Mouse (Mus musculus) heart, adult 11 months (tissue): ENCODE measurements around the gene Mical1.

Source experiments
- DNase-seq: peaks from one replicate; pipeline ENCODE4 v3.0.0; 2022

Mical1 gene

DNA sequence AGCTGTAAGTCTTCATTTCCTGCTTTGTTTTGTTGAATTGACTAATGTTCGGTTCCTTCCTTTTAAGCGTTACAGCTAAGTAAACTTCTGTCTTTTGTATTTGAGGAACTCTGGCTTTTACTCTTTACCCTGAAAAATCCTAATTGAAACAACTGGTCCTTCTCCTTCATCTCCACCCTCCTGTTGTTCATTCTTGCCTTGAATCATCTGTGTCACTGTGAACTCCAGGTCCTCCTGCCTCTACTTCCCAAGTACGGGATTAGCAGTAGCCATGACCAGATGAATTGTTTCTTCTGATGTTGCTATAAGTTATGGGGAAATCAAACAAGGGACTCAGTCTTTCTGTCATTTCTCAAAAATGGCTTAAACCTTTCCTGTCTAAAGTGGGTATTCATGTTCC lies 47.3 kb downstream of the Mical1 start:
- peak; percentile 59 for DNase-seq

DNA sequence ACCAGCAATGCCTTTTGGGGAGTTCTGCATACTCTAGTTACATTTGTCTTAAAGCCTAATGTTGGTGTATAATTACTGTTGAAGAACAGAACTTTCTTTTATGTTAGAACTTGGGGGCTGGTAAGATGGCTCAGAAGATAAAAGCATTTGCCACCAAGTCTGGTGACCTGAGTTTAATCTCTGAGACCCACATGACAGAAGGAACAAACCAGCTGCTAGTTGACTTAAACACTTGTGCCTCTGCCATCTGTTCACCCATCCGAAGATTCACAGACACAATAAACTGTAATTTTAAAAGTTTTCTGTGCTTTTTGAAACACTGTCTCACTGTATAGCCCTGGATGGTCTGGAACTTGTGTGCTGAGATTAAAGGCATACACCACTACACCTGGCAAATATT lies 49.6 kb downstream of the Mical1 start:
- peak; percentile 23 for DNase-seq

DNA sequence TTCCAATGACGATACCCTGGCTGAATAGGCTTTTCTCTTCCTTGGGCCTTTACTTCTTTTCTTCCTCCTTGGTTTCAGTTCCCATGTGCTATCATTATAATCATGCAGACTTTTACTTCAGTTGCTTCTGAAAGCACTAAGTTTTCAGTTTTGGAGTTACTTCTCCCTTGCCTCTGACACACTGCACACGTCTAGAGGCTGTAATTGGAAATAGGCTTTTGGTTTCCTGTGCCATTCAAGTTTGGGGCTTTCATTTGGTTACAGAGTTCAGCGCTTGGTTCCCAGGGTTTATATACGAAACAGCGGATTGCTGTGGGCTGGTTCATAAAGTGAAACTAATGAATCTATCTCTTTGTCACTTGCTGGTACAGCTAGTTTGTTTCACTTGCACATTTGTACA lies 53.9 kb downstream of the Mical1 start:
- no peak for DNase-seq

DNA sequence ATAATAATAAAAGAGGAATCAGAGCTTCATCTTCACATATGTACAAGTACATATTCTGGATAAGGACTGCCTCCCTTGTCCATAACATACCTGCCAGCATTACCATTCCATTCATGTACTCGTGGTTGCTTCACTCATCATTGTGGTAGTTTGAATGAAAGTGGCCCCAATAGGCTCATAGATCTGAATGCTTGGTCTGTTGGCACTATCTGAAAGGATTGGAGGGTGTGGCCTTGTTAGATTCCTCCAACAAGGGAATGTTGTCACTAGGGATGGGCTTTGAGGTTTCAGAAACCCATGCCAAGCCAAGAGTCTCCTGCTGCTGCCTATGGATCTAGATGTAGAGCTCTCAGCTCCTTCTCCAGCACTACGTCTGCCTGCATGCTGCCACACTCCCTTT lies 59.9 kb downstream of the Mical1 start:
- peak; percentile 30 for DNase-seq
